Mouse (Mus musculus): ENCODE results near the gene Rnf44.

DNA sequence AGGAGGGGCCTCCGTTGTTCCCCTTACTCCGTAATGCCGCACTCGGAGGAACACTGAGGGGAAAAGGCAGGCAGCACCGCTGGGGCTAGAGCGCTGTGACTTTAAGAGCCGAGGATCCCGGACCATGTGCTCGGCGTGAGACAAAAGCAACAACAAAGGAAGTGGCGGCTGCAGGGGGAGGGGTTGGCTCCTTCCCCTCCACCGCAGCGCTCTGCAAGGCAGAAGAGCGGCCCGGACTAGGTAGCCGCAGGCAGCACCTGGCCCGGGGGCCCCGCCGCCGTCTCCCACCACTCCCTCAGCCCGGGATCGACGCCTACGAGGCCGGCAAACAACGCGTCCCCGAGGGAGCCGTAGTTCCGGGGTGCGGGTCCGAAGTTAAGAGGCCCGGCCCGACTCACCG, 6.6 kb downstream of the Rnf44 start:
- TF ChIP-seq CTCF (IDR thresholded peaks at IDR 0.05; ENCODE audit: low read depth, low read length) (no peak), POLR2A (IDR thresholded peaks at IDR 0.05; ENCODE audit: borderline replicate concordance, low read depth, low read length) (no peak)
